Mouse (Mus musculus): ENCODE data around the gene Ankra2. TPM values are rescaled to one million over a fixed set of nuclear protein-coding genes. Genes with fewer than 3 reads are reported as not detected.

Gene Ankra2
- 32.3 and 39.7 TPM in 2 replicates for polyA plus RNA-seq (2012; rRNA removed)
- 30.8 and 31.7 TPM in 2 replicates for polyA plus RNA-seq (2014; fragmentation: Nextera tagmentation; extraction: Ambion mirVana)

GRCm38 (mm10) chr13:98262636-98263457 lies at the start of gene Ankra2, which contains the start of gene Utp15:
Ankra2 (plus strand) TSS chr13:98263074.
Utp15 (minus strand) TSS chr13:98263041.
- DNase-seq (ENCODE audit: low spot score), result peak; percentile 98
- peak within 1 kb of the TSS; percentile 64 for H3K4me3 ChIP-seq (replicated peaks; ENCODE audit: low read length)
- under 1% methylated on average over 68 of the region's 71 CpGs for WGBS
- no peaks in the 10 kb centered on the region for H3K9me3 ChIP-seq (ENCODE audit: control insufficient read depth, low read length)
- ATAC-seq (ENCODE audit: low FRiP score, low read depth), result peak; percentile 99
- peak within 1 kb of the TSS; percentile 74 for H3K9ac ChIP-seq (ENCODE audit: low read depth, low read length, severe bottlenecking)
- peak; percentile 43; the same call in 1 of the 2 replicates for TF ChIP-seq POLR2A (IDR thresholded peaks at IDR 0.05; ENCODE audit: borderline replicate concordance, extremely low read depth, insufficient read depth, insufficient read length)
- H3K4me2 ChIP-seq (replicated peaks; ENCODE audit: low read depth, low read length, severe bottlenecking), result peak within 1 kb of the TSS; percentile 79
- H3K27ac ChIP-seq (replicated peaks; ENCODE audit: low read depth, low read length), result peak within 1 kb of the TSS; percentile 76
- peaks cover 23% of the 10 kb centered on the region for H3K36me3 ChIP-seq (ENCODE audit: control insufficient read depth, insufficient read depth, low read length)
- H3K4me1 ChIP-seq (ENCODE audit: control insufficient read depth, insufficient read depth, low read length), result peaks cover 15% of the 10 kb centered on the region
- no peaks in the 10 kb centered on the region for H3K27me3 ChIP-seq (ENCODE audit: control insufficient read depth, insufficient read depth, low read length)

- Histone ChIP-seq H3K27ac (replicated peaks; ENCODE audit: low read depth, low read length) (no peak overlapping the region), H3K4me2 (replicated peaks; ENCODE audit: low read depth, low read length, severe bottlenecking) (no peak overlapping the region), H3K9me3 (ENCODE audit: control insufficient read depth, low read length) (no peaks in the 10 kb centered on the region), H3K4me3 (replicated peaks; ENCODE audit: low read length) (no peak overlapping the region), H3K4me1 (ENCODE audit: control insufficient read depth, insufficient read depth, low read length) (no peaks in the 10 kb centered on the region), H3K9ac (ENCODE audit: low read depth, low read length, severe bottlenecking) (no peak overlapping the region), H3K36me3 (ENCODE audit: control insufficient read depth, insufficient read depth, low read length) (no peaks in the 10 kb centered on the region), H3K27me3 (ENCODE audit: control insufficient read depth, insufficient read depth, low read length) (no peaks in the 10 kb centered on the region)
- DNase-seq (ENCODE audit: low spot score), result peak; percentile 20
- no peak for TF ChIP-seq POLR2A (IDR thresholded peaks at IDR 0.05; ENCODE audit: borderline replicate concordance, extremely low read depth, insufficient read depth, insufficient read length)
- ATAC-seq (ENCODE audit: low FRiP score, low read depth), result peak; percentile 55; the same call in 1 of the 2 replicates
- WGBS, result 33% methylated on average over 12 of the region's 12 CpGs
Measured at GRCm38 (mm10) chr13:98222848-98223247, 40.0 kb upstream of the Ankra2 start.

DNA sequence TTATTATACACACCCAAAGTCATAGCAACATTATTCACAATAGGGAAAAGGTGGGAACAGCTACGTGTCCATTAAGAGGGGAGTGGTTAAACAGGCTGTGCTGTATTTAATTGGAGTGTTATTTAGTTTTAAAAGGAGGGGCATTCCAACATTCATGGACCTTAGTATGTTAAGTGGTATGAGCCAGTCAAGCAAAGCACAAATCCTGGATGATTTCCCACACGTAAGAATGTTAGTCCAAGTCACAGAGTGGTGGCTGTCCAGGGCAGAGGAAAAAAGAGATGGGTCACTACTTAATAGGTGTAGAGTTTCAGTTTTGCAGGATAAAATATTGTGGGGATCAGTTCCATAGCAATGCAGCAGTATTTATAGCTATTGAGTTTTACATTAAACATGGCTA lies 36.6 kb upstream of the Ankra2 start:
- Histone ChIP-seq H3K27ac (replicated peaks; ENCODE audit: low read depth, low read length) (no peak overlapping the region), H3K36me3 (ENCODE audit: control insufficient read depth, insufficient read depth, low read length) (no peaks in the 10 kb centered on the region), H3K9me3 (ENCODE audit: control insufficient read depth, low read length) (no peaks in the 10 kb centered on the region), H3K27me3 (ENCODE audit: control insufficient read depth, insufficient read depth, low read length) (no peaks in the 10 kb centered on the region), H3K9ac (ENCODE audit: low read depth, low read length, severe bottlenecking) (no peak overlapping the region), H3K4me2 (replicated peaks; ENCODE audit: low read depth, low read length, severe bottlenecking) (no peak overlapping the region), H3K4me3 (replicated peaks; ENCODE audit: low read length) (no peak overlapping the region), H3K4me1 (ENCODE audit: control insufficient read depth, insufficient read depth, low read length) (no peaks in the 10 kb centered on the region)
- 70% methylated on average over 2 of the region's 2 CpGs for WGBS
- no peak for ATAC-seq (ENCODE audit: low FRiP score, low read depth)
- TF ChIP-seq POLR2A (IDR thresholded peaks at IDR 0.05; ENCODE audit: borderline replicate concordance, extremely low read depth, insufficient read depth, insufficient read length), result no peak
- no peak for DNase-seq (ENCODE audit: low spot score)

DNA sequence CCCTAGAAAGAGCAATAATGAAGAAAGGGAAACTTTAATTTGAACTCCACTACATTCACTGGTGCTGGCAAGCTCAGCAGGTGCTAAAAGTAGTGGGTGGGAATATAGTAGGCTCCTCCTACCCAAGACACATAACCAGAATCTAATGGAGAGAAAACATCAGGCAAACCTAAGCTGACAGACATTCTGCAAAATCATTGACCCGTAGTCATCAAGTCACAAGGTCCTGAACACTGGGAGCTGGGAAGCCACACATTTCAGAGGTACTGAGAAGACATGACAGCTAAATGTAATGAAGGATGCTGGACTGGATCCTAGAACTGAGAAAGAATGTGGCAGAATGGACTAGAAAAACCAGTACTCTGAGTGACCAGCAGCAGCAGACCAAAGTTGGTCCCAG lies 32.4 kb upstream of the Ankra2 start:
- DNase-seq (ENCODE audit: low spot score) (no peak), ATAC-seq (ENCODE audit: low FRiP score, low read depth) (no peak)
- Histone ChIP-seq H3K4me2 (replicated peaks; ENCODE audit: low read depth, low read length, severe bottlenecking) (no peak overlapping the region), H3K9ac (ENCODE audit: low read depth, low read length, severe bottlenecking) (no peak overlapping the region), H3K27ac (replicated peaks; ENCODE audit: low read depth, low read length) (no peak overlapping the region), H3K4me3 (replicated peaks; ENCODE audit: low read length) (no peak overlapping the region), H3K9me3 (ENCODE audit: control insufficient read depth, low read length) (no peaks in the 10 kb centered on the region), H3K27me3 (ENCODE audit: control insufficient read depth, insufficient read depth, low read length) (no peaks in the 10 kb centered on the region), H3K36me3 (ENCODE audit: control insufficient read depth, insufficient read depth, low read length) (no peaks in the 10 kb centered on the region), H3K4me1 (ENCODE audit: control insufficient read depth, insufficient read depth, low read length) (no peaks in the 10 kb centered on the region)
- WGBS, result 100% methylated on average over 1 of the region's 1 CpGs
- TF ChIP-seq POLR2A (IDR thresholded peaks at IDR 0.05; ENCODE audit: borderline replicate concordance, extremely low read depth, insufficient read depth, insufficient read length), result no peak

DNA sequence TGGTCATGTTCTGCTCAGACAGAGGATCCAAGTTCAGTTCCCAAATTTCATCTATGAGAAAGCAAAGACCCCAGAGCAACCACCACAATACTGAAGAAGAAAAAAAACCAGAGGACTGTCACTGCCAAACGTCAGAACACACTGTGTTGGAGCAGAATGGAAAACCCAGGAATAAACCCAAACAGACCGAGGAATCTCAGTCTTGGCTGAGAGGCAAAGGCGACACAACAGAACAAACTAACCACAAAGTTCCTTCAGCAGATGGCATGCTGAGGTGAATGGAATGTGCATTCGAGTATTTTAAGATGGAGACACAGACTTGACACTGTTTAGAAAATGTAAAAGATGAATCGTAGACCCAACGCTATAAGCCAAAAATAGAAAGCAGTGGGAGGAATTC lies 27.4 kb upstream of the Ankra2 start:
- no peaks in the 10 kb centered on the region for H3K36me3 ChIP-seq (ENCODE audit: control insufficient read depth, insufficient read depth, low read length)
- H3K27me3 ChIP-seq (ENCODE audit: control insufficient read depth, insufficient read depth, low read length), result no peaks in the 10 kb centered on the region
- ATAC-seq (ENCODE audit: low FRiP score, low read depth), result no peak
- no peaks in the 10 kb centered on the region for H3K9me3 ChIP-seq (ENCODE audit: control insufficient read depth, low read length)
- DNase-seq (ENCODE audit: low spot score), result no peak
- WGBS, result 70% methylated on average over 6 of the region's 6 CpGs
- no peak overlapping the region for H3K9ac ChIP-seq (ENCODE audit: low read depth, low read length, severe bottlenecking)
- TF ChIP-seq POLR2A (IDR thresholded peaks at IDR 0.05; ENCODE audit: borderline replicate concordance, extremely low read depth, insufficient read depth, insufficient read length), result no peak
- H3K4me2 ChIP-seq (replicated peaks; ENCODE audit: low read depth, low read length, severe bottlenecking), result no peak overlapping the region
- no peak overlapping the region for H3K4me3 ChIP-seq (replicated peaks; ENCODE audit: low read length)
- H3K4me1 ChIP-seq (ENCODE audit: control insufficient read depth, insufficient read depth, low read length), result no peaks in the 10 kb centered on the region
- H3K27ac ChIP-seq (replicated peaks; ENCODE audit: low read depth, low read length), result no peak overlapping the region
